Mouse (Mus musculus) B cell, adult 67 days (primary cell): ENCODE measurements around the gene Trnt1. TPM values are rescaled to one million over a fixed set of nuclear protein-coding genes. Genes with fewer than 3 reads are reported as not detected.

Experiments used
- total RNA-seq, 2 experiments: library from RNA; stranded (reverse); gene quantifications; 4 replicates each; pipeline ENCODE4 v1.2.4; 2023

Trnt1 gene
- 10 to 100 TPM; 84.0 to 85.8 TPM for total RNA-seq

GRCm38 (mm10) chr6:106768640-106769289 lies at the start of gene Trnt1:
TSS of gene Trnt1 (plus strand) at chr6:106769120.

GRCm38 (mm10) chr6:106748887-106749388 lies 20.0 kb upstream of the Trnt1 start, which contains the start of gene Il5ra:
TSS of gene Il5ra (minus strand) at chr6:106749037.

GRCm38 (mm10) chr6:106799333-106800226 lies 30.7 kb downstream of the Trnt1 start, which contains the start of gene Crbn:
TSS of gene Crbn (minus strand) at chr6:106800077.

Other genes with a start within 250 kb of the Trnt1 start
- gene Il5ra, start 20.1 kb upstream of the Trnt1 start, total RNA-seq = 10 to 100 TPM; 16.6 to 26.8 TPM
- gene Crbn, start 31.0 kb downstream of the Trnt1 start, total RNA-seq = 10 to 100 TPM; 71.4 to 85.8 TPM